Mouse (Mus musculus): Measurements from ENCODE around the gene Rin3.

Gene Rin3

GRCm38 (mm10) chr12:102369488-102370235, 86.8 kb downstream of the Rin3 start:
- DNase-seq (ENCODE audit: extremely low spot score, low spot score), result no peak

GRCm38 (mm10) chr12:102370931-102371500, 88.2 kb downstream of the Rin3 start:
- no peak for DNase-seq (ENCODE audit: extremely low spot score, low spot score)

- DNase-seq (ENCODE audit: extremely low spot score, low spot score), result no peak
These were observed 89.5 kb downstream of the Rin3 start for GRCm38 (mm10) chr12:102372322-102372721.

GRCm38 (mm10) chr12:102382180-102382579, 99.3 kb downstream of the Rin3 start:
- no peak for DNase-seq (ENCODE audit: extremely low spot score, low spot score)

- no peak for DNase-seq (ENCODE audit: extremely low spot score, low spot score)
These were observed 100.4 kb downstream of the Rin3 start for GRCm38 (mm10) chr12:102383288-102383687.

- no peak for DNase-seq (ENCODE audit: extremely low spot score, low spot score)
These were observed 102.0 kb downstream of the Rin3 start for GRCm38 (mm10) chr12:102384819-102385218.

GRCm38 (mm10) chr12:102387219-102387917, 104.5 kb downstream of the Rin3 start:
- peak; percentile 84 for DNase-seq (ENCODE audit: extremely low spot score, low spot score)

- no peak for DNase-seq (ENCODE audit: extremely low spot score, low spot score)
These were observed 107.2 kb downstream of the Rin3 start for GRCm38 (mm10) chr12:102390042-102390441.

GRCm38 (mm10) chr12:102391109-102391508, 108.3 kb downstream of the Rin3 start:
- DNase-seq (ENCODE audit: extremely low spot score, low spot score), result no peak

- no peak for DNase-seq (ENCODE audit: extremely low spot score, low spot score)
These were observed 109.1 kb downstream of the Rin3 start for GRCm38 (mm10) chr12:102391982-102392381.

- DNase-seq (ENCODE audit: extremely low spot score, low spot score), result no peak
These were observed 111.6 kb downstream of the Rin3 start for GRCm38 (mm10) chr12:102394496-102394895.

GRCm38 (mm10) chr12:102395537-102395936, 112.7 kb downstream of the Rin3 start:
- no peak for DNase-seq (ENCODE audit: extremely low spot score, low spot score)

GRCm38 (mm10) chr12:102395998-102396991, 113.4 kb downstream of the Rin3 start:
- peak; percentile 32 for DNase-seq (ENCODE audit: extremely low spot score, low spot score)

- DNase-seq (ENCODE audit: extremely low spot score, low spot score), result no peak
These were observed 115.7 kb downstream of the Rin3 start for GRCm38 (mm10) chr12:102398588-102398987.

- DNase-seq (ENCODE audit: extremely low spot score, low spot score), result no peak
These were observed 130.3 kb downstream of the Rin3 start for GRCm38 (mm10) chr12:102413171-102413570.

GRCm38 (mm10) chr12:102414686-102415085, 131.8 kb downstream of the Rin3 start:
- no peak for DNase-seq (ENCODE audit: extremely low spot score, low spot score)

GRCm38 (mm10) chr12:102416391-102416837, 133.6 kb downstream of the Rin3 start:
- DNase-seq (ENCODE audit: extremely low spot score, low spot score), result no peak

GRCm38 (mm10) chr12:102416955-102417510, 134.2 kb downstream of the Rin3 start:
- DNase-seq (ENCODE audit: extremely low spot score, low spot score), result no peak

- DNase-seq (ENCODE audit: extremely low spot score, low spot score), result no peak
These were observed 134.9 kb downstream of the Rin3 start for GRCm38 (mm10) chr12:102417701-102418100.

- DNase-seq (ENCODE audit: extremely low spot score, low spot score), result no peak
These were observed 136.7 kb downstream of the Rin3 start for GRCm38 (mm10) chr12:102419544-102419943.

All from neural tube, embryonic 10.5 days (tissue).